Mouse (Mus musculus) spleen, postnatal 4 days (tissue): ENCODE data around the gene Inha.

ENCODE experiments used
- DNase-seq, 2 experiments: peaks; one replicate each; pipeline ENCODE4 v3.0.0; 2022; ENCODE audit warnings: low spot score in 2 of 2

Inha gene

DNA sequence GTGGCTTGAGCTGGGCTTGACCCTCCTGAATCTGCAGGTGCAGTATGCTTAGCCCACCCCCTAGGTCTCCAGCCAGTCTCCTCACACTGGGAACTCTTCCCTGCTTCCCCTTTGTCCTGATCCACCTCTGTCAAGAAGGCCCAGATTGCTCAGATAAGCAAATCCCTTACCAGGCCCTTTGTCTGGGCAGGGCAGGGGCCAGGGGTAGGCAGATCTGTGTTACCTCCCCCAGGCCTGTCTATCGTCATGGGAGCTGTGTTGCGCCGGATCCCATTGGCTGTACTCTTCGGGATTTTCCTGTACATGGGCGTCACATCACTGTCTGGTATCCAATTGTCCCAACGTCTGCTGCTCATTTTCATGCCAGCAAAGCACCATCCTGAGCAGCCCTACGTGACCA, 50.2 kb downstream of the Inha start:
- DNase-seq = no peak

DNA sequence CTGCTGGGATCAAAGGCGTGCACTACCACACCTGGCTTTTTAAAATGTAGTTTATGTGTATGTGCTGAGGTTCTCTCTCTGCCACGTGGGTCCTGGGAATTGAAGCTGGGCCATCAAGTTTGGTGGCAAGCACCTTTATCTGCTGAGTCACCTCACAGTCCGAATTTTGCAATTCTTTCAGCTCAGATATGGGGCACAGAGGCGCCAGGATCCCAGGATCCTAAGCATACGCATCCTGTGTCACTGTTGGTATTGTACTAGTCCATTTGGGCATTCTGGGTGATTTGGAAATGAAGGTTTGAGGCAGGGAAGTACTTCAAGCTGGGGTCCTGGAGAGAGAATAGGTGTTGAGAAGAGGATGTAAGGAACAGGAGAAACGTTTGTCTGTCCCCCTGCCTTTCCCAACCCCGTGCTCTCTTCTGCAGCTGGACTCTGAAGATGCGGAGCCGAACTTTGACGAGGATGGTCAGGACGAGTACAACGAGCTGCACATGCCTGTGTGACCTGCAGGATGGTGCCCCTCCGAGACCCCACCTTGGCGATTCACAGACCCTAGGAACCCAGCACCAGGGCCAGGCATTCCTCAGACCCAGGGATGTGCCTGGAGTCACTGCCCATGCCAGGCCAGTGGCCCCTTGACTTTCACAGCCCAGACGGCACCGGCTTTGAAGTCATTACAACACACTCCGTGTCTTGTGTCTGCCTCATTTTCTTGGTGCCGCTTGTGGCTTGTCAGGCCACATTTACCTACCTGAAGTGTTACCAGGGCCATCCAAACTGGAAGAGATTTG, 51.7 kb downstream of the Inha start:
- DNase-seq = no peak

DNA sequence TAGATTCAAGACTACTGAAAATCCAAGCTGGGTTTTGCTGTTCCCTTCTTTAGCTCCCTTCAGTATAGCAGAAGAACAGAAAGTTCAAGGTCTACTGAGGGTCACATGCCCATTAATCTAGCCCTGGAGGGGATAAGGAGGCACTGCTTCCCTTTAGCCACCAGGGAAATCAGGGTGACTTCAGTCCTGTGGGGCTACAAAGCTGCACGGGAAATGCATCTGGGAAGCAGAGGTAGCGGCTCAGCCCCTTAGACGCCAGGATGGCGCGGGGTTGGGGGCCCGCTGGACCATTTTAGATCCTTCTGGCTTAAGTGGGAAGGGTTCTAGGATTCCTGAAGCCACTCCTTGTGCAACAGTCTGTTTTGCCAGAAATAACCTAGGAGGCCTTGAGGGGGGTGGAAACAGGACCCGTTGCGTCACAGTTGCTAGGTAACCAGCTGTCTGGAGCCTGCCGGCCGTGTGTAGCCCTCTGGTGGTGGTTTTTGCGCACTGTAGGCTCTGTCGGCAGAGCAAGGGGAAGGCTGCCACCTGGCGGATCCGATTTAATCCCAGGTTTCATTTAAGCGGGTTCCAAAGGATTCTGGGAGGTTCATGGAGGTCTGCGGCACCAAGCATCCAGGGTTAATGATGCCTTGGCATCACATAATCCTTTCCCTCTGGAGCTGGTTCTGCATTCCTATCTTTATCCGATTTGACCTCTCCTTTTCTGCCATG, 52.5 kb downstream of the Inha start:
- peak; percentile 74 to 88 for DNase-seq
